Mouse (Mus musculus) neural tube, embryonic 11.5 days (tissue): Measurements from ENCODE around the gene Spag16. TPM values are rescaled to one million over a fixed set of nuclear protein-coding genes. Genes with fewer than 3 reads are reported as not detected.

Experiments
- ATAC-seq: fragments of 200-750 bp; cut with Nextera tagmentation; 2 replicates; pipeline ENCODE4 v1.8.0; 2017; ENCODE audit warnings: moderate number of reproducible peaks, mild to moderate bottlenecking, moderate TSS enrichment, moderate library complexity; ENCODE audit not compliant: insufficient read depth, low FRiP score, low TSS enrichment
- DNase-seq: peaks from one replicate; pipeline ENCODE4 v3.0.0-alpha.2; 2015; ENCODE audit warnings: low spot score
- H3K27ac ChIP-seq: fragments of 300-500 bp; sonication (generic); 2 replicates; pipeline ENCODE4 v1.5.1; 2014; ENCODE audit warnings: low read depth, mild to moderate bottlenecking, low read length
- H3K27me3 ChIP-seq: fragments of 300-500 bp; sonication (generic); 2 replicates; pipeline ENCODE4 v1.6.1; 2014; ENCODE audit warnings: mild to moderate bottlenecking, low read length, mixed read lengths; ENCODE audit not compliant: control insufficient read depth, insufficient read depth
- H3K36me3 ChIP-seq: fragments of 300-500 bp; sonication (generic); 2 replicates; pipeline ENCODE4 v1.6.1; 2014; ENCODE audit warnings: mild to moderate bottlenecking, low read length, moderate library complexity, mixed read lengths; ENCODE audit not compliant: control insufficient read depth, insufficient read depth
- H3K4me1 ChIP-seq: fragments of 300-500 bp; sonication (generic); 2 replicates; pipeline ENCODE4 v1.6.1; 2014; ENCODE audit warnings: low read length, mixed read lengths; ENCODE audit not compliant: control insufficient read depth, insufficient read depth
- H3K4me2 ChIP-seq: fragments of 300-500 bp; sonication (generic); 2 replicates; pipeline ENCODE4 v1.6.1; 2014; ENCODE audit warnings: low read depth, mild to moderate bottlenecking, moderate library complexity
- H3K4me3 ChIP-seq: fragments of 300-500 bp; sonication (generic); 2 replicates; pipeline ENCODE4 v1.5.1; 2014; ENCODE audit warnings: low read depth, low read length
- H3K9ac ChIP-seq: fragments of 300-500 bp; sonication (generic); 2 replicates; pipeline ENCODE4 v1.6.1; 2014; ENCODE audit warnings: mild to moderate bottlenecking, low read length
- H3K9me3 ChIP-seq: fragments of 300-500 bp; sonication (generic); 2 replicates; pipeline ENCODE4 v1.6.1; 2016; ENCODE audit warnings: low read length; ENCODE audit not compliant: control insufficient read depth
- WGBS: fragments of 180-500 bp; shearing (Covaris S2); extraction: QIAGEN DNeasy Blood & Tissue Kit; methylation state at CpG from one replicate; pipeline ENCODE4 v1.1.7; 2014; 5-methylcytosine and 5-hydroxymethylcytosine counted together
- polyA plus RNA-seq: library from polyadenylated mRNA; unstranded; fragments of >200 nt; fragmentation: Nextera tagmentation; extraction: Ambion mirVana; gene quantifications from 2 replicates; pipeline ENCODE4 v1.2.1, GENCODE M21; 2014

Spag16 gene
- polyA plus RNA-seq, 1 experiment from 2014 or later, result 2.2 TPM

GRCm38 (mm10) chr1:70518918-70519317, 692.1 kb downstream of the Spag16 start:
- no peaks in the 10 kb centered on the region; the same call in 1 of the 2 replicates for H3K9me3 ChIP-seq
- no peaks in the 10 kb centered on the region for H3K4me1 ChIP-seq
- H3K27me3 ChIP-seq, result no peaks in the 10 kb centered on the region
- no peak overlapping the region for H3K27ac ChIP-seq
- H3K4me3 ChIP-seq, result no peak overlapping the region
- no peak for DNase-seq
- H3K9ac ChIP-seq, result no peak overlapping the region
- H3K36me3 ChIP-seq, result no peaks in the 10 kb centered on the region
- H3K4me2 ChIP-seq, result no peak overlapping the region
- ATAC-seq, result no peak

GRCm38 (mm10) chr1:70527134-70527533, 700.4 kb downstream of the Spag16 start:
- no peaks in the 10 kb centered on the region; the same call in 1 of the 2 replicates for H3K9me3 ChIP-seq
- DNase-seq, result no peak
- H3K9ac ChIP-seq, result no peak overlapping the region
- no peak for ATAC-seq
- H3K36me3 ChIP-seq, result no peaks in the 10 kb centered on the region
- no peaks in the 10 kb centered on the region for H3K4me1 ChIP-seq
- no peak overlapping the region for H3K4me3 ChIP-seq
- no peak overlapping the region for H3K4me2 ChIP-seq
- H3K27ac ChIP-seq, result no peak overlapping the region
- WGBS, result 54% methylated on average over 2 of the region's 2 CpGs
- no peaks in the 10 kb centered on the region for H3K27me3 ChIP-seq

GRCm38 (mm10) chr1:70529771-70530170, 703.0 kb downstream of the Spag16 start:
- no peak for DNase-seq
- Histone ChIP-seq H3K36me3 (no peaks in the 10 kb centered on the region), H3K4me3 (no peak overlapping the region), H3K9ac (no peak overlapping the region), H3K4me2 (no peak overlapping the region), H3K9me3 (no peaks in the 10 kb centered on the region), H3K27me3 (no peaks in the 10 kb centered on the region), H3K4me1 (no peaks in the 10 kb centered on the region), H3K27ac (no peak overlapping the region)
- 78% methylated on average over 2 of the region's 2 CpGs for WGBS
- ATAC-seq, result no peak

GRCm38 (mm10) chr1:70551839-70552238, 725.1 kb downstream of the Spag16 start:
- 74% methylated on average over 2 of the region's 2 CpGs for whole genome bisulfite sequencing
- H3K9me3 ChIP-seq, result no peaks in the 10 kb centered on the region
- H3K9ac ChIP-seq, result no peak overlapping the region
- no peak for DNase-seq
- no peaks in the 10 kb centered on the region for H3K36me3 ChIP-seq
- no peak overlapping the region for H3K27ac ChIP-seq
- no peaks in the 10 kb centered on the region for H3K4me1 ChIP-seq
- no peak overlapping the region for H3K4me3 ChIP-seq
- ATAC-seq, result no peak
- H3K4me2 ChIP-seq, result no peak overlapping the region
- H3K27me3 ChIP-seq, result no peaks in the 10 kb centered on the region

- H3K36me3 ChIP-seq, result no peaks in the 10 kb centered on the region
- H3K4me2 ChIP-seq, result no peak overlapping the region
- H3K4me3 ChIP-seq, result no peak overlapping the region
- ATAC-seq (no peak), DNase-seq (no peak)
- H3K9ac ChIP-seq, result no peak overlapping the region
- H3K9me3 ChIP-seq, result no peaks in the 10 kb centered on the region
- WGBS, result 90% methylated on average over 3 of the region's 3 CpGs
- H3K27me3 ChIP-seq, result no peaks in the 10 kb centered on the region
- H3K27ac ChIP-seq, result no peak overlapping the region
- H3K4me1 ChIP-seq, result no peaks in the 10 kb centered on the region; the same call in 1 of the 2 replicates
These were observed 795.0 kb downstream of the Spag16 start for GRCm38 (mm10) chr1:70621805-70622204.

- 29% methylated on average over 5 of the region's 5 CpGs for WGBS
- H3K9ac ChIP-seq, result no peak overlapping the region
- no peaks in the 10 kb centered on the region for H3K9me3 ChIP-seq
- no peak overlapping the region for H3K4me2 ChIP-seq
- H3K4me1 ChIP-seq, result no peaks in the 10 kb centered on the region; the same call in 1 of the 2 replicates
- peak; percentile 62 for ATAC-seq
- H3K27ac ChIP-seq, result no peak overlapping the region
- H3K36me3 ChIP-seq, result no peaks in the 10 kb centered on the region
- H3K27me3 ChIP-seq, result no peaks in the 10 kb centered on the region
- no peak for DNase-seq
- H3K4me3 ChIP-seq, result no peak overlapping the region
These were observed 798.2 kb downstream of the Spag16 start for GRCm38 (mm10) chr1:70624803-70625460.

- Histone ChIP-seq H3K4me2 (no peak overlapping the region), H3K4me3 (no peak overlapping the region), H3K4me1 (no peaks in the 10 kb centered on the region), H3K36me3 (no peaks in the 10 kb centered on the region), H3K9ac (no peak overlapping the region), H3K27me3 (no peaks in the 10 kb centered on the region), H3K9me3 (no peaks in the 10 kb centered on the region), H3K27ac (no peak overlapping the region)
- ATAC-seq (no peak), DNase-seq (no peak)
- WGBS, result 92% methylated on average over 4 of the region's 4 CpGs
These were observed 825.9 kb downstream of the Spag16 start for GRCm38 (mm10) chr1:70652719-70653118.

GRCm38 (mm10) chr1:70692529-70692928, 865.8 kb downstream of the Spag16 start:
- no peak overlapping the region for H3K4me3 ChIP-seq
- H3K36me3 ChIP-seq, result no peaks in the 10 kb centered on the region
- no peak overlapping the region for H3K27ac ChIP-seq
- no peak for DNase-seq
- no peak overlapping the region for H3K9ac ChIP-seq
- H3K27me3 ChIP-seq, result no peaks in the 10 kb centered on the region
- H3K9me3 ChIP-seq, result no peaks in the 10 kb centered on the region
- WGBS, result 92% methylated on average over 2 of the region's 2 CpGs
- H3K4me2 ChIP-seq, result no peak overlapping the region
- no peaks in the 10 kb centered on the region for H3K4me1 ChIP-seq
- ATAC-seq, result no peak

- no peaks in the 10 kb centered on the region for H3K9me3 ChIP-seq
- whole genome bisulfite sequencing, result 83% methylated on average over 5 of the region's 5 CpGs
- no peaks in the 10 kb centered on the region for H3K27me3 ChIP-seq
- DNase-seq (no peak), ATAC-seq (no peak)
- no peak overlapping the region for H3K9ac ChIP-seq
- H3K4me2 ChIP-seq, result no peak overlapping the region
- H3K4me1 ChIP-seq, result no peaks in the 10 kb centered on the region
- H3K27ac ChIP-seq, result no peak overlapping the region
- no peak overlapping the region for H3K4me3 ChIP-seq
- H3K36me3 ChIP-seq, result no peaks in the 10 kb centered on the region
These were observed 873.5 kb downstream of the Spag16 start for GRCm38 (mm10) chr1:70700270-70700669.
